Mouse (Mus musculus): ENCODE results near the gene Cabin1. TPM values are rescaled to one million over a fixed set of nuclear protein-coding genes. Genes with fewer than 3 reads are reported as not detected.

Gene Cabin1
- polyA plus RNA-seq (2016; fragmentation: Nextera tagmentation; extraction: Ambion mirVana) = 32.6 and 37.8 TPM in 2 replicates

DNA sequence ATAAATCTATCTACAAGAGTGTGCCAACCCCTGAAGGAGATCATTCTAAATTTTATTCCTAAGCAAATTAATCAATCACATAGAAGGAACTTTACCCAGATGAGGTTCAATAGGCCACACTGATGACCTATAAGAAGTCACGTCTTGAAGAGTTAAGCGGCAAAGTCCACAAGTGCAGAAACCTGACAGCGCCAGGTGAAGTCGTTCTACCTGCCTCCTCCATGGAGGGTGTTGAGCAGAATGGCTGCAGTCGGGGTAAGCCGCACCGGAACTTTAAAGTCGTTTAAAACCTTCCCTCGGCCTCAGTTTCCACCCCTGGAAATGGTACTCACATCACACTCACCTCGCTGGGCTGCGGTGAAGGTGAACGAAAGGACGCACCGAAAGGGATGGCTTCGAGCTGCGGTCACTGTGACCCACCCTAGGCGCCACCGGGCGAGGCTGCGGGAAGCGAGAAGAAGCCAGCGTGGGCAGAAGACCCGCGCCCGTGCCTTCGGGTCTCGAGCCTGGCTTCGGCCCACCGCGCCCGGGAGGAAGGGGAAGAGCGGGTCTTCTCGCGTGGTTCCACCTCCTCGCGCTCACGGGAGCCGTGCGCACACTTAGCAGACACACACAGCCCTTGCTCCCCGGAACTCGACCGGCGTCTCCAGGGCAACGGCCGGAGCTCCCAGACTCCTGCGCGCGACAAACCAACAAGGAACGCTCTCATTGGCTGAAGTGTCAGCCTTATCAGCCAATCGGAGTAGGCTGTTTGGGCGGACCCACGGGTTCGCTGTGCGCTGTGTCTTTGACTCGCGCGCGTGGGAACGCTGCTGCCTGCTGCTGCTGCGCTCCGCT is at the start of gene Cabin1:
Gene Cabin1 (minus strand): TSS at position 660 of the 837 bp plus-strand sequence.
- Histone ChIP-seq H3K27ac (replicated peaks) (peak within 1 kb of the TSS; percentile 89), H3K4me1 (peaks cover 21% of the 10 kb centered on the region), H3K4me3 (peak within 1 kb of the TSS; percentile 95), H3K27me3 (ENCODE audit: low read depth, poor library complexity, severe bottlenecking) (no peaks in the 10 kb centered on the region), H3K9me3 (replicated peaks) (peaks cover 4% of the 10 kb centered on the region; the same call in 1 of the 2 replicates), H3K36me3 (peaks cover 34% of the 10 kb centered on the region)
- peak; percentile 99 for DNase-seq (ENCODE audit: low spot score)
- WGBS = under 1% methylated on average over 61 of the region's 61 CpGs

DNA sequence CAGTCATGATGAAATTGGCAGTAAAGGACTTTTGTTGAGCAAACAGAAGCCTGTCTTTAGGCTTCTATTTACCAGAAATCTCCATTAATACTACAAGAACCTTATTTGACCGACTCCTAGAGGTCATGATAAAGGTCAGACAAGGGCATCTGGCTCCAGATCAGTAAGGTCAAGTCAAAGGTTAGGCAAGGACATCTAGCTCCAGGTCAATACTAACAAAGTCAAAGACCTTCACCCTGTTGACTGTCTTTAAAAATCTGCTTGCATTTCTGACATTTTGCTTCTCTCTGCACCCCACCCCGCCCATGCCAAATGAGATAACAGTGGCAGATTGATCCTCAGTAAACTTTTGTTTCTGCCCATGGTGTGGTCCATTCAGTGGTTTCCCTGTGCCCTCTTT is 40.1 kb upstream of the Cabin1 start:
- DNase-seq (ENCODE audit: low spot score) = no peak
- no peaks in the 10 kb centered on the region for H3K36me3 ChIP-seq
- no peak overlapping the region for H3K27ac ChIP-seq (replicated peaks)
- no peaks in the 10 kb centered on the region for H3K4me1 ChIP-seq
- 70% methylated on average over 2 of the region's 2 CpGs for WGBS
- H3K27me3 ChIP-seq (ENCODE audit: low read depth, poor library complexity, severe bottlenecking) = 0 out of 2 replicates have a peak, but pooled peaks cover 9% of the 10 kb centered on the region
- H3K4me3 ChIP-seq = no peak overlapping the region
- H3K9me3 ChIP-seq (replicated peaks) = no peaks in the 10 kb centered on the region

DNA sequence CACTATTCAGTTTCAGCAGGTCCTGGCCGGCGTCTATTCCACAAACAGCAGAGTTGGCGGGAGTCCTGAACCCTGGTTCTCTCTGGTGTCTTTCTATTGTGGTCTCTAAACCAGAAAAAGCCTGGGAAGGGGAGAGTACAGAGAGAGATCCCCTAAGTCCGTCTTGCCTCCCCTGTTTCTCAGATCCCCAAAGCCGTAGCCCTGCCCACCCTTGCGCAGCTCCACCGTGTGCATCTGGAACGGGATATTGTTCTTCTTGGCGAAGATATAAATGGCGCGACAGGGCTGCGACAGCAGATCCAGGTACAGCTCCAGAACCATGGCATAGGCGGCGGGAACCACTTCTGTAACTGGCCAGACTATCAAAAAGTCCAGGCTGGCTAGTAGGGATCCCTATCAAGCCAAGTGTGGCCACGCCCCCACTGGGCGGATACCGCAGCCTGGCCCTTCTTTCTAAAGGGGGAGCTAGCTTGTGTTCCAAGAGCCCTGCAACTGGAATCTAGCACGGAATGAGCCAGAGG is 34.1 kb upstream of the Cabin1 start, which contains the start of gene Gstt1:
Gene Gstt1 (minus strand): TSS at position 409 of the 521 bp plus-strand sequence.
- peak within 1 kb of the TSS; percentile 39 for H3K27ac ChIP-seq (replicated peaks)
- peaks cover 49% of the 10 kb centered on the region for H3K27me3 ChIP-seq (ENCODE audit: low read depth, poor library complexity, severe bottlenecking)
- peak; percentile 53 for DNase-seq (ENCODE audit: low spot score)
- no peaks in the 10 kb centered on the region for H3K9me3 ChIP-seq (replicated peaks)
- H3K4me3 ChIP-seq = peak within 1 kb of the TSS; percentile 58
- H3K4me1 ChIP-seq = peaks cover 31% of the 10 kb centered on the region
- no peaks in the 10 kb centered on the region for H3K36me3 ChIP-seq
- 4% methylated on average over 18 of the region's 18 CpGs for WGBS

DNA sequence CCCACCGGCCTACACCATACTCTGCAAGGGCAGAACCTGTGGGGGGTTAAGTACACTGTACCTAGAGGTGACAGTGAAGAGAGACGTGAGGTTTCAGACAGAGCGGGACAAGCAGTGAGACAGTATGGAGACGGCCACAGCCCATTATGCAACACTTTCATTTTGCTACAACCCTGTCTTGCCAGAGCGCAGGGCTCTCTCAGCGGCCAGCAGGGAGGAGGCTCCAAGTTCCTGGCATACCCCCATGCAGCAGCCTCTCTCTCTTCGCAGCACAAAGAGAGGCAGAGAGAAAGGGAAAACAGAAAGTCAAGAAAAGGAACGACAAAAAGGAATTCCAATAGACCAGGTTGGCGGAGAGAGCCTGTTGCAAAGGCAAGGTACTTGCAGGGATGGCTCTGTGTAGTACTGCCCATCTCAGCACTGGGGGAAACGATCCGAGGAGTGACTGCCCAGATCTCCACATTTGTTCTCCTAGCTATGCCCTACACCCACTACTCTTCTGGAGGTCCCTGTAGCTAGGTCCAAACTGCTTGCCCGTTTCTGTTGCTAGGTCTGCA is 33.6 kb upstream of the Cabin1 start:
- Histone ChIP-seq H3K9me3 (replicated peaks) (no peaks in the 10 kb centered on the region), H3K36me3 (no peaks in the 10 kb centered on the region), H3K27me3 (ENCODE audit: low read depth, poor library complexity, severe bottlenecking) (peaks cover 49% of the 10 kb centered on the region), H3K4me1 (peaks cover 31% of the 10 kb centered on the region), H3K27ac (replicated peaks) (peak overlapping the region; percentile 39), H3K4me3 (peak overlapping the region; percentile 58)
- WGBS = 3% methylated on average over 12 of the region's 12 CpGs
- DNase-seq (ENCODE audit: low spot score) = peak; percentile 48

DNA sequence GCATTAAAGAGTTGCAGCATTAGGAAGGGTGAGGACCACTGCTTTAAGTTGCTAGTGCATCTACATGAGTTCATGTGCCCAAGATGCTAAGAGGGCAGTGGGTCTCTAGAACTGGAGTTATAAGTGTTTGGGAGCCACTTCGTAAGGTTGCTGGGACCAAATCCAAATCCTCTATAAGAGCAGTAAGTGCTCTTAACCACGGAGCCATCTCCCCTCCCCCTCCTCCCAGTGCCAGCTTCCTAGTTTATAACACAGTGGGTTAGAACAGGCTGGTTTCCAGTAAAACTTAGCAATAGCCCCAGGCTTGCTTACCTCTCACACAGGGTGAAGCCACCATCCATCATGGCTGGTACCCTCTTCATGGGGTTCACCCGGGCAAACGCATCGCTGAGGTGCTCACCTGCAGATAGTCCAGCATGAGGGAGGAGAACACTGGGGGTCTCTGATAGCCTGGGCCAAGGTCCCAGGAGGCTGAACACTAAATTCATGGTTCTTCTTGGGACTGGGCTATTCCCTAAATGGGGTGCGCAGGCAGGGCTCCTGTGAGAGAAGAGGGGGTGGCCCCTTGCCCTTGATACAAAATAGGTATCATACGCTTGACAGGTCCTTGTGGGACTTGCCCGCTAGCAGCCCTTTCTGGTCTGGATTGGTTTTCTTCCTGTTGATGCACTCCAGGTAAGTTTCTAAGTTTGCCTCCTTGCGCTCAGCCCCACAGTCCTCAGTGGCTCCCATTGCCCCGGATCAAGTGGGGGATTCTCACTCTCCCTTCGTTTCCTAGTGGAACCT is 32.8 kb upstream of the Cabin1 start:
- no peaks in the 10 kb centered on the region for H3K36me3 ChIP-seq
- no peaks in the 10 kb centered on the region for H3K9me3 ChIP-seq (replicated peaks)
- H3K4me3 ChIP-seq = peak overlapping the region; percentile 58
- peaks cover 31% of the 10 kb centered on the region for H3K4me1 ChIP-seq
- peaks cover 49% of the 10 kb centered on the region for H3K27me3 ChIP-seq (ENCODE audit: low read depth, poor library complexity, severe bottlenecking)
- no peak for DNase-seq (ENCODE audit: low spot score)
- 51% methylated on average over 11 of the region's 11 CpGs for WGBS
- H3K27ac ChIP-seq (replicated peaks) = 0 out of 2 replicates have a peak overlapping the region, but pooled peaks have one; percentile 14

DNA sequence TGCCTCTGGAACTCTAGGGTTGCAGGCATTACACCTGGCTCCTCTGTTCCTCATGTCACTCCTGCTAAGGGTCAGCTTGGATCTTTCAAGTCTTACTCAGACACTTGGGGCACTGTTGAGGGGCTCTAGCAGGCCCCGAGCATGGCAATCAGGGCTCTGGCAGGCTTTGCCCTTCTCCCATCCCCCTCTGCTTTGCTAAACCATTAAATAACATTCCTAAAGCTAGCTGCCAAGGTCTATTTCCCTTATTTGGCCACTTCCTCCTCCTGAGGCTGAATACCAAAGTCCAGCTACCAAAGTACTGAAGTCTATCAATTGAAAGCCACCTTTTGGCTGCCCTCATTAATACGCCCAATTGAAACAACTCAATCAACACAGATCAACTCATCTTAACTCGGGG is 30.7 kb upstream of the Cabin1 start:
- Histone ChIP-seq H3K36me3 (no peaks in the 10 kb centered on the region), H3K27ac (replicated peaks) (peak overlapping the region; percentile 39; the same call in 1 of the 2 replicates), H3K27me3 (ENCODE audit: low read depth, poor library complexity, severe bottlenecking) (peaks cover 46% of the 10 kb centered on the region), H3K4me1 (peaks cover 31% of the 10 kb centered on the region), H3K4me3 (no peak overlapping the region), H3K9me3 (replicated peaks) (no peaks in the 10 kb centered on the region)
- no peak for DNase-seq (ENCODE audit: low spot score)
- 39% methylated on average over 3 of the region's 3 CpGs for WGBS

DNA sequence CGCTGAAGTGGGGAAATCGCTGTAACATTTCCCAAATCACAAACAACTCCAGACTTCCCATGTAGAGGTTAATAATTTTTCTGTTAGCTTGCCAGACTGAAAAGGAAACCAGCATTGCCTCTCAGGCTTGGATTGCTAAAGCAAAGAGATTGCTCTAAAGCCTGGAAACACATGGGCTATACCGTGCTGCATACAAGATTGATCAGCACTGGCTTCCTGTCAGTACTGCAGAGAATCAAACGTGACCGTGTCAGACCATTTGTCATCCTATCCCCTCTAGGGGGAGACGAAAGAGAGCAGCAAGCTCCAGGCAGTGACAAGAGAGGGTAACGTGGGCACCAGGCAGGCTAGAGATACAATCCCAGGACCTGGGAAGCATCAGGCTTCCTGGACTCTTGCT is 26.6 kb upstream of the Cabin1 start:
- H3K4me1 ChIP-seq = peaks cover 13% of the 10 kb centered on the region
- H3K27ac ChIP-seq (replicated peaks) = no peak overlapping the region
- H3K27me3 ChIP-seq (ENCODE audit: low read depth, poor library complexity, severe bottlenecking) = 0 out of 2 replicates have a peak, but pooled peaks cover 12% of the 10 kb centered on the region
- H3K9me3 ChIP-seq (replicated peaks) = no peaks in the 10 kb centered on the region
- 30% methylated on average over 7 of the region's 7 CpGs for WGBS
- no peaks in the 10 kb centered on the region for H3K36me3 ChIP-seq
- H3K4me3 ChIP-seq = no peak overlapping the region
- DNase-seq (ENCODE audit: low spot score) = no peak

DNA sequence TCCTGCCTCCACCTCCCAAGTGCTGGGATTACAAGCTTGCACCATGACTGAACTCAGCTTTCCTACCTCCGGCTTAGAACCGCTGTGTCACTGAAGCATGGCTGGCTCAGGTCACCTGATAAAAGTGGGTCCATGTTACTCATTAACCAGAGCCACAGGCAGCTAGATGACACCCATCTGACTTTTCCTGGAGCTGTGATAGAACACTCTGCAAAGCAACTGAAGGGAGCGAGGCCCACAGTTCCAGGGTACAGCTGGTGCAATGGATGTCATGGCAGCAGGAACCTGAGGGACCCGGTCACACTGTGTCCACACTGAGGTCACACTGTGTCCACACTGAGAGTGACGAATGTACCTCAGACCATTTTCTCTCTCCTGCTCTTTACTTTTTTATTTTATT is 25.7 kb upstream of the Cabin1 start:
- peaks cover 6% of the 10 kb centered on the region for H3K4me1 ChIP-seq
- no peaks in the 10 kb centered on the region for H3K36me3 ChIP-seq
- no peak overlapping the region for H3K27ac ChIP-seq (replicated peaks)
- 92% methylated on average over 5 of the region's 5 CpGs for WGBS
- no peak for DNase-seq (ENCODE audit: low spot score)
- H3K4me3 ChIP-seq = no peak overlapping the region
- no peaks in the 10 kb centered on the region for H3K9me3 ChIP-seq (replicated peaks)
- 0 out of 2 replicates have a peak, but pooled peaks cover 4% of the 10 kb centered on the region for H3K27me3 ChIP-seq (ENCODE audit: low read depth, poor library complexity, severe bottlenecking)

DNA sequence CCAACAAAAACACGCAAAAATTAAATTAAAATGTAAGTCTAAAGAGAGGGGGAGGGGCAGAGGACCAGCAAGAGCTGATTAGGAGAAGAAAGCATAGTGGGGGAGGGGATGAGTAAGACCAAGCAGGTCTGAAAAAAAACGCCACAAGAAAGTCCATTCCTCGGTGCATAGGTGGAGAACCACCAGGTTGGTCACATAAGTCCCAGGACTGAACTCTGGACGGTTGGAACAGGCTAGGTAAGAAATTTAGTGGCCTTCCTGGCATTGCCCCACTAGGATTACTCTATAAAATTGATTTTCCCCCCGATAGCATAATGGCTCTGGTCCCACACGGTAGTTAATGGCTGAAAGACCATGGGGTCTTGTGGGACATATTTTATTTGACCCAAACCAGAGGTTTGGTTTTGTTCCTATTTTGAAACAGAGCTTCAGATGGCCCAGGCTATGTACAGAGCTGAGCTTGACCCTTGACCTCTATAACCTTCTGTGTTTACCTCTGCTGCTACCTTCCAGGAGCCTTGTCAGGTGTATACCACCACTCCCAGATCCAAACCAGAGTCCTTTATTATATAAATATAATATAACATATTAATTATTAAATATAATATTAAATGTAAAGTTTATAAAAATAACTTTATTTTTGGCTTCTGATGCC is 25.1 kb upstream of the Cabin1 start:
- Histone ChIP-seq H3K4me3 (no peak overlapping the region), H3K27ac (replicated peaks) (no peak overlapping the region), H3K9me3 (replicated peaks) (no peaks in the 10 kb centered on the region), H3K4me1 (no peaks in the 10 kb centered on the region), H3K36me3 (no peaks in the 10 kb centered on the region), H3K27me3 (ENCODE audit: low read depth, poor library complexity, severe bottlenecking) (no peaks in the 10 kb centered on the region)
- 70% methylated on average over 6 of the region's 6 CpGs for WGBS
- DNase-seq (ENCODE audit: low spot score) = no peak

DNA sequence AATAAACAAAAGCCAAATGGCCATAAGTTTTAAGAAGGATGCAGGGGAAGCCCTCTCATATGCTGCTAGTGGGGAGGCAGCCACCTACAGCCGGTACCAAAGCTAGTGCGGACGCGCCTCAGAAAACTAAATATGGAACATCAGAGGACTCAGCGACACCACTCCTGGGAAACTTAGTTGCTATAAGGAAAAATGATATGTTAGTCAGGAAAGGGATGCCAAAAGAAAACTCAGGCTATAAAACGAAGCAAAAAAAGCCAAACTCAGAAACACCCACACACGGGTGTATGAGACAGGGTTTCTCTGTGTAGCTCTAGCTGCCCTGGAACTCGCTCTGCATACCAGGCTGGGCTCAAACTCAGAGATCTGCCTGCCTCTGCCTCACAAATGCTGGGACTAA is 24.1 kb upstream of the Cabin1 start:
- no peak for DNase-seq (ENCODE audit: low spot score)
- H3K36me3 ChIP-seq = no peaks in the 10 kb centered on the region
- H3K4me3 ChIP-seq = no peak overlapping the region
- peaks cover 8% of the 10 kb centered on the region; the same call in 1 of the 2 replicates for H3K27me3 ChIP-seq (ENCODE audit: low read depth, poor library complexity, severe bottlenecking)
- H3K4me1 ChIP-seq = no peaks in the 10 kb centered on the region
- WGBS = 91% methylated on average over 8 of the region's 8 CpGs
- no peaks in the 10 kb centered on the region for H3K9me3 ChIP-seq (replicated peaks)
- no peak overlapping the region for H3K27ac ChIP-seq (replicated peaks)

DNA sequence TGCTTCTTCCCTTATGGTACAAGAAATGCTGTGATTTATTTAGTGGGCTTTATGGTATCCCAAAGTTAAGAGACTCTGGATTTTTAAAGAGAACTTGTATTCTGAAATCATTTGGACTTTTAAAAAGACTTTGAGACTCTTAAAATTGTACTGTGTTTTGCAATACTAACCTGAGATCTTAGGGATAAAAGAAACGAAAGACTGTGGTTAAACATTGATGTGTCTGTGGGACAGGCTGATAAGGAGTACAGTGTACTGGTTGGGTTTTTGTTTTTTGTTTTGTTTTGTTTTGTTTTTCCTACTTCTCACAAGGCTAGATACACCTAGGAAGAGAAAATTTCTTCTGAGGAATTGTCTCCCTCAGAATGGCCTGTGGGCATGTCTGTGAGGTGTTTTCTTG is 21.3 kb upstream of the Cabin1 start:
- H3K27ac ChIP-seq (replicated peaks) = no peak overlapping the region
- peaks cover 9% of the 10 kb centered on the region for H3K4me1 ChIP-seq
- H3K9me3 ChIP-seq (replicated peaks) = no peaks in the 10 kb centered on the region
- no peak overlapping the region for H3K4me3 ChIP-seq
- no peak for DNase-seq (ENCODE audit: low spot score)
- H3K27me3 ChIP-seq (ENCODE audit: low read depth, poor library complexity, severe bottlenecking) = peaks cover 35% of the 10 kb centered on the region
- WGBS = 83% methylated on average over 1 of the region's 1 CpGs
- H3K36me3 ChIP-seq = no peaks in the 10 kb centered on the region
